Mouse (Mus musculus) embryo, embryonic 10 days (tissue): ENCODE measurements around the gene Rfwd3.
"Not testable (repeated sequence)": the region's sequence is repeated elsewhere in the genome, so short reads cannot be mapped to it uniquely, and the experiment has no call there.

Experiments used
- DNase-seq: peaks from one replicate; pipeline ENCODE4 v3.0.0-alpha.2; 2015; ENCODE audit warnings: low spot score

Gene Rfwd3

DNA sequence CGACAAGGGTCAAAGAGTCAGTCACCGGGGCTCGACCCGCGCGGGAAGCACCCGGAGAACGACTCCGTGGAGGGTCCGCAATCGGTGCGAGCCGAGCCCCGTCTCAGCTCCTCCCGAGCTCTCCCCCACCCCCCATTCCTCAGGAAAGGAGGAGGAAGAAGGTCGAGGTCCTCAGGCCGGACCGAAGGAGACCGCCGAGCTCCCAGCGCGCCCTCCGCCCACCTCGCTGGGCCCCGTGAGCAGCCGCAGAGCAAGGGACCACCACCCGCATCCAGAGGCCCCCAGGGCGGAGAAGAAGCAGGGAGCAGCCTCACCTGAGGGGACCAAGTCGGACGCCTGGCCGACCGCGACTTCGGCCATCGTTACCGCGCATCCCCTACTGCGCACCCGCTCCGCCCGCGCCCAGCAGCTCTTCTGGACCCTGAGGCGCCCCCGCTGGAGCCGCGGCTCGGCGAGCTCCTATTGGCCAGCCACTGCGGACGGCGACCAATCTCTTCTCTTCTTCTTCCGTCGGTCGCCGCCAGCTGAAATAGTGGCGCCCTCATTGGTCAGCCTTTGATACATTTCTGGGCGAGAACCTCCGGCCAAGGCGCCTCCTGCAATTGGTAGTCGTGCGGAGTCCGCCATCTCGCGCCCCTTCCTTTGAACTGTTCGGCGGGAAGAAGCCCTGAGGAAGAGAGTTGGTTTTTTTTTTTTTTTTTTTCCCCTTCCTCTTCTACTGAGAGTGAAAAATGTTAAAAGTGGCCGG, at the start of gene Rfwd3:
Rfwd3 (minus strand) TSS at position 402 of the 748 bp plus-strand sequence.
- DNase-seq: peak; percentile 99

DNA sequence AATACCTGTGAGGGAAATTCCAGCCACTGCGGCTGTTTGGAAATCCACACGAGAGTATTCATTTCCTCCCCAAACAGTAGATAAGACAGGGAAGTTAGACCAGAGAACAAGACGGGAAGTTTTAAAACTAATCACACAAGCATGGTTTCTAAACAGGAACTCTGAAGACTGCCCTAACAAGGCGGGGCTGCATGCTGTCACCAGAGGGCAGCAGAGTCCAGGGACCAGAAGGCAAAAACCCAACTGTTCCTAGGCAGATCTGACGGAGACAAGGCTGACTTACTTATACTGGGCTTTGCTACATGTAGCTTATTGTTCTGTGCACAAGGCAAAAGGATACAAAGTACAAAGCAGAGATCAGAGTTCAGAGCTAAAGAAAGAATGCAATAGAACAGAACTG, 43.2 kb upstream of the Rfwd3 start:
- DNase-seq: peak; percentile 89

DNA sequence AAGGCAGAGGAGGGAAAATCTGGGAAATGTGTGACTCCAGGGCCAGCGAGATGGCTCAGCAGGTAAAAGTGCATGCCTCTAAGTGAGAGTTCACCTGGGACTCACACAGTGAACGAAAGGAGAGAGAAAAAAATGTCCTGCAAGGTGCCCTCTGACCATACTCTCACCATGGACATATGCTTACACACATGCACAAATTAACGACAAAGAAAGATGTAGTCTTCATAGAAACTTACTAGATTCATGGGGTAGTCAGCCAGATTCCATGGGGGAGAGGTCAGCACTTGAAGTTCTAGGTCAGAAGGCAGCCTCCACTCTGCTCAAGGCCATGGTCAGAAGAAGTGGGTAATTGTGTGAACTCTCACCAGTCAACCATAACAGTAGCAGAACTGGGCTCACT, 40.2 kb upstream of the Rfwd3 start:
- DNase-seq: no peak

GRCm38 (mm10) chr8:111338370-111339208, 38.6 kb upstream of the Rfwd3 start:
- DNase-seq: no peak

DNA sequence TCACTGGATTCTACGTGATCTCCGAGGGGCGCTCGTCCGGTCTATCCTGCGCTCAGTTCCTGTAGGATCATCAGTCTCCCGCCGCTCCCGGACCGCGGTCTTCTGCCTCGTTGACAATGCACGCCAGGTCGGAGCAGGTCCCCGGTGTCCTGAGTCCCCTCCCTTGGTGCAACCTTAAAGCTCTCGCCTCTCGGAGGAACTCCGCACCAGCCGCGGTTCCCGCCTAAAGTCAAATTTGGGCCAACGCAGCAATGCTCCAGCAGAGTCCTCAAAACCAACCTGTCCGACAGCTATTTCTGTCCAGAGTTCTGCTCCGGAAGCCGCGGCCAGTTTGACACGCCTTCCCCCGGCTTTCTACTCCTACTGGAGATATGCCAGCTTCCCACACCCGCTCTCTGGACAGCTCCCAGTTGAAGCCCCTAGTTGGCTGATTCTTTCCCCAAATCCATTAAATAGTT, 37.9 kb upstream of the Rfwd3 start, which contains the start of gene Mlkl:
Mlkl (minus strand) TSS at position 288 of the 458 bp plus-strand sequence.
- peak; percentile 59 for DNase-seq

GRCm38 (mm10) chr8:111337311-111337889, 37.4 kb upstream of the Rfwd3 start:
- DNase-seq: peak; percentile 12

GRCm38 (mm10) chr8:111336692-111337091, 36.7 kb upstream of the Rfwd3 start:
- DNase-seq: no peak

DNA sequence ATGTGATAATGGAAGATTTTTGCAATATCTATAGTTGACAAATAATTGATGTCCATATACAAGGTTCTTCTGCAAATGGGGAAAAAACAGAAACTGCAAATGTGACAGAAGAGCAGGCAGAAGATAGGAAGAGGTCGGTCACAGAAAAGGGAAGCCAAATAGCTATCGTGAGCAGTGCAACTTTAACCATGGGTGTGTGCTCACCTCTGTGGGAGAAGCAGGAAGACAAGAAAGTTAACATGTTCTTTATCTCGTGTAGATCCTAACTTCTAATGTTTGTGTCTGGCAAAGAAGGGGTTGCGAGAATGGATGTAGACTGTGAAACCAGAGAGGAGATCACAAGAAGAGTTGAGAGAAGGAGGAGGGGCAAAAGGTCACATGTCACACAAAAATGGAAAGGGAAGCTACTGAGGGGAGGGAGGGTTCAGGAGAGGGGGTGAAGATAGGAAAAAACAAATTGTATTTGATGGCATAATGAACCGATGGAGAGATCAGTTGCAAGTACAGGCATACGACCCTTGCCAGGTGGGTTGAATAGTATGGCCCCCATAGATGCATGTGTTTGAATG, 25.3 kb upstream of the Rfwd3 start:
- DNase-seq: no peak

DNA sequence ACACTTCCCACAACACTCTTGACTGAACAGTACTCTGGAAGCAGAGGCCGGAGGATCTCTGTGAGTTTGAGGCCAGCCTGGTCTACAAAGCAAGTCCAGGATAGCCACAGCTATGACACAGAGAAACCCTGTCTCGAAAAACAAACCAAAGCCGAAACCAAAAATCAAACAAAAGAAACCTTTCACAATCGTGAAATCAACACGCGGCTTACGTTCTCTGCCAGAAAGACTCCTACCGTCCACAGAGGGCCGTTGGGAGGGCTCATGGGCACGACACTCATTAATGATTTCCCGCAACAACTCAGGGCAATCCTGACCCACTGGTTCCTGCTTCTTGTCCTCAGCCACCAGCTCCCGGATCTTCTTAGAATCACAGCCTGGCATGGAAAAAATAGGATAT, 14.7 kb upstream of the Rfwd3 start:
- DNase-seq: no peak

DNA sequence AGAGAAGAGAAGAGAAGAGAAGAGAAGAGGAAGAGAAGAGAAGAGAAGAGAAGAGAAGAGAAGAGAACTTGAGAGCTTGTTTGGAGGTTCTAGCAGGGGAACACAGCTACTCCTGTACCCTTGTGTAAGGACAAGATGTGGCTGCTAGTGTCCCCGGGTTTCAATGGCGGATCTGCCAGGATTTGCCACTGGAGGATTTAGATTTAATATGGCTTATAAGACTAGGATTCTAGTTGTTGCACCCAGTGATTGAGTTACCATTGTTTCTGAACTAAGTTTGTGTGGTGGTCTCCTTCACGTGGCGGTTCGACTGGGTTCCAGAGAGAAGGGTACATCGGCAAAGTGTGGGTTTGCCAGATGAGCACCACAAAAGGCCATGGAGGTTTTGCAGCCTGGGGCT, 13.9 kb upstream of the Rfwd3 start:
- not testable (repeated sequence) for DNase-seq

DNA sequence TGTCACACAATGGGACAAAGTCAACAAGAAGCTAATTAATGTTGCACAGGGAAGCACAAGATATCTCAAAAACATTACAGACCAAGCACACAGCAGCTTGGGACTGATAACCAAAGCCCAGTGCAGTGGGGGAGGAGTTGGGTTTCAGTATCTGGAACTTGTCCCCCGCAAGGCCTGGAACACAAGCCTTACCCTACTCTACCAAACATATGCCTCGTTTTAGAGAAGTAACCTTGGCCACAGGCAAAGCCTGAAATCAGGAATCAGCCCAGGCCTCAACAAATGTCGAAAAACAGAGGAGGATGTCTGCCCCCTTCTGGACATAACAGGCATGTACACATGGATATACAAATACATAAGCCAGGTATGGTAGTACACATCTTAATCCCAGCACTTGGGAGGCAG, 12.7 kb upstream of the Rfwd3 start:
- peak; percentile 12 for DNase-seq

DNA sequence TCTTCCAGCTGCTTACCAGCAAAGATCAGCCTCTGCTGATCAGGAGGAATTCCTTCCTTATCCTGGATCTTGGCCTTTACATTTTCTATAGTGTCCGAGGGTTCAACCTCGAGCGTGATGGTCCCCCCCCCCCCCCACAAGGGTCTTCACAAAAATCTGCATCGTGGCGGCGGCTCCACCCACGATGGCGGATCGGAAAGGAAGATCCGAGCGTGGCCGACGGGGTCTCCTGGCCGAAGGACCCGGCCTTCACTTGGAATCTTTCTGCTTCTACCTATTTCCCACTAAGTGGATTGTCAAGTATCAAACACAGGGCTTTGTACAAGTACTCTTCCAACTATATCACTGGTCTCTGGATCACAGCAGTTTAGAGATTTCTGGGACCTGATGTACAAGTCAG, 10.0 kb upstream of the Rfwd3 start:
- DNase-seq: not testable (repeated sequence)

- DNase-seq: no peak
These were observed 5.2 kb upstream of the Rfwd3 start for GRCm38 (mm10) chr8:111305031-111305730.

GRCm38 (mm10) chr8:111304359-111304758, 4.3 kb upstream of the Rfwd3 start:
- no peak for DNase-seq

GRCm38 (mm10) chr8:111303076-111303803, 3.2 kb upstream of the Rfwd3 start:
- not testable (repeated sequence) for DNase-seq

- no peak for DNase-seq
These were observed 850 bp upstream of the Rfwd3 start for GRCm38 (mm10) chr8:111300597-111301546.

DNA sequence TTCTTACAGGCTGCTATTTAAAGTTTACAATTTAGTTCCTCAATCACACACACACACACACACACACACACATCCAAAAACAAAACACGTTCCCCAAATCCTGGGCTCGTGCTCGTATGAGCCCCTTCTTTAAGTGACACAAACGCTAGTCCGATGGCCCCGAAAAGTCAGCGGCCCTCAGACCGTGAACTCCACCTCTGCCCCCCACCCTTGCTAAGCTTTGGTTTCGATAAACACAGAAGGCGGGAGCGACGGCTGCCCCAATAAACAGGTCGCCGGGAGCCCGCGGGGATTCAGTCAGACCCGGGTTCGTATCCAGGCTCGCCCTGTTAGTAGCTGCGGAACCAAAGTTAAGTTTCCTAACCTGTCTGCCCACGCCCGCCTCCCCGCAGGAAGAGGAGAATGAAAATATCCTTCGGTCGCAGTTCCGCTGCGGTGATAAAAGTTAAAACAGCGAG, 630 bp downstream of the Rfwd3 start:
- DNase-seq: peak; percentile 63

DNA sequence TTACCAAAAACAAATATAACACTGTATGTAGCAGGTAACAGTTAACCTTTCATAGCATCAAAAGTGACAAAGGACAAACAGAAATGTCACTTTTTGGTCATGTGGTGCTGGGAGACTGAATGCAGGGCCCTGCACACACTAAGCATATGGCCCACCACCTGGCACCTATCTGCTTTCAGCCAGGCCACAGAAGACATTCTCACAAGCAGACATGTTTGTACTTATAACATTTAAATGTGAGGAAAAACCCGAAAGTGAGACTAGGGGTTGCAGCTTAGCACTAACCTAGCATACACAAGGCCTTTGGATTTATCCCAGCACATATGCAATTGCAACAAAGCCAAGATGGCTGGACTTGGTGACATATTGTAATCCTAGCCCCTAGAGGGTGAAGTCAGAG, 2.0 kb downstream of the Rfwd3 start:
- DNase-seq: no peak

- DNase-seq: no peak
These were observed 8.3 kb downstream of the Rfwd3 start for GRCm38 (mm10) chr8:111291733-111292132.

GRCm38 (mm10) chr8:111290586-111290985, 9.4 kb downstream of the Rfwd3 start:
- DNase-seq: no peak
